13 mouse cellular contexts compared by ENCODE assay signal in genomic region chr19:31433446-31433845, GRCm38 (mm10).
"Had no signal": no experiment of that assay in that cellular context is flagged by ENCODE, and none has a peak within 500 bp of the region (broad histone marks: within the 10 kb centered on the region; RNA-seq: fewer than 3 reads in every experiment).

No protein-coding gene starts in this region.

- H3K27me3 ChIP-seq: liver, embryonic 13.5 days; midbrain, embryonic 13.5 days; neural tube, embryonic 13.5 days had no signal

- DNase-seq: kidney, adult 9 months; liver, embryonic 13.5 days; lung, adult 2 months; lung, postnatal 14 days; lung, postnatal 4 days; thymus, adult 18-20 months; thymus, postnatal 36 days had no signal

- H3K36me3 ChIP-seq: liver, embryonic 13.5 days; midbrain, embryonic 13.5 days; neural tube, embryonic 13.5 days had no signal

- H3K4me1 ChIP-seq: liver, embryonic 13.5 days; midbrain, embryonic 13.5 days; neural tube, embryonic 13.5 days had no signal

- H3K27ac ChIP-seq: left cerebral cortex, adult 2 months; liver, embryonic 13.5 days; midbrain, embryonic 13.5 days; neural tube, embryonic 13.5 days had no signal

- H3K9me3 ChIP-seq: liver, embryonic 13.5 days; midbrain, embryonic 13.5 days; neural tube, embryonic 13.5 days had no signal

- H3K4me2 ChIP-seq: liver, embryonic 13.5 days; midbrain, embryonic 13.5 days; neural tube, embryonic 13.5 days had no signal

- ATAC-seq: intestine, postnatal 0 days; midbrain, embryonic 13.5 days; midbrain, embryonic 16.5 days had no signal

- H3K4me3 ChIP-seq: left cerebral cortex, adult 2 months; liver, embryonic 13.5 days; midbrain, embryonic 13.5 days; myocyte; neural tube, embryonic 13.5 days had no signal

- H3K9ac ChIP-seq: liver, embryonic 13.5 days; midbrain, embryonic 13.5 days; neural tube, embryonic 13.5 days had no signal
